Mouse (Mus musculus): Measurements from ENCODE around the gene Plekhj1. TPM values are rescaled to one million over a fixed set of nuclear protein-coding genes. Genes with fewer than 3 reads are reported as not detected.
"Not testable (repeated sequence)": the region's sequence is repeated elsewhere in the genome, so short reads cannot be mapped to it uniquely, and the experiment has no call there.

The Plekhj1 gene
- total RNA-seq (2021) = 10 to 100 TPM; 69.0 to 87.2 TPM
- long read RNA-seq, experiment 1, transcript Plekhj1-201 (6 exons, 1,260 nt) = major isoform, 13 of 36 reads
- long read RNA-seq, experiment 1, partial matches to known transcripts = 5 of 36 reads
- long read RNA-seq, experiment 1, other reads (novel, unspliced or antisense) = 8 of 36 reads
- long read RNA-seq, experiment 2, transcript Plekhj1-206 (5 exons, 1,261 nt) = minor isoform, 10 of 126 reads
- long read RNA-seq, experiment 2, transcript Plekhj1-201 (6 exons, 1,260 nt) = major isoform, 72 of 126 reads
- long read RNA-seq, experiment 2, partial matches to known transcripts = 10 of 126 reads
- long read RNA-seq, experiment 2, other reads (novel, unspliced or antisense) = 29 of 126 reads

DNA sequence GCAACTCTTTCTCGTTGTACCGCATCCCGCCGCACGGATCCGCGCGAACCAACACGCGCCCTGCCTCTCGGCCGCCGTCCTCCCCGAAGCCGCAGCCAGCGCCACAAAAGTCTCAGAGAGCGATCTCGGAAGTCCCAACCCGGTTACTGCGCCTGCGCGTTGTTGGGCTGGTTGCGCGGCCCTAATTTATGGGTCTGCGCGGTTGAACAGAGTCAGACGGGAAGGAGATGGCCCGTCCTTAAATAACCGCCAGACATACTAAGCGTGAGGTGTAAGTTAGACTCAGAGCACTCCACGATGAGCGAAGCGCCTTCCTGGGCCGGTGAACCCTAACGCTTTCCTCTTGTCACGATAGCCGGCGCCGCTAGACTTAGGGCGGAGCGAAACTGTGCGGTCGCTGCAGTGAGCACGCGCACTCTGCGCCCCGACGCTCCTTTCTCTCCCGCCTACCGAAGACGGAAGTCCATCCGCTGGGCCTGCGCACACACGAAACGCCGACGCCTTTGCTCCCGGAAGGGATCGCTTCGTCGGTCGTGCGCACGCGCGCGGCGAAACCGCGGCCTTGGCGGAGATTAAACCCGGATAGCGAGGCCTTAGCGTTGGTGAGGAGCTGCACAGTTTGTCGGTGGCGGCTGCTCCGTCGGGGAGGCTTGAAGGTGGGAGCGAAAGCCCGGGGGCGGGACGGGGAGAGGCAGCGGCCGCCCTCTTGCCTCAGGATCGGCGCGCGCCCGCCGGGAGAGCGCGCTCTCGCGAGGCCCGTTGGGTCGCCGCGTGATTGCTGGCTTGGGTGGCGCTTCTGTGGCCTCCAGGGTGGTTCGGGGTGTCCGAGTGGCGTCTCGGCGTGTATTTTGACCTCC is at the start of gene Plekhj1, which contains the start of gene Sf3a2:
Plekhj1 (minus strand) TSS at position 477 of the 857 bp plus-strand sequence.
Sf3a2 (plus strand) TSS at position 49 of the 857 bp plus-strand sequence.
- DNase-seq (ENCODE audit: low spot score in 2 of 2) = peak; percentile 97

DNA sequence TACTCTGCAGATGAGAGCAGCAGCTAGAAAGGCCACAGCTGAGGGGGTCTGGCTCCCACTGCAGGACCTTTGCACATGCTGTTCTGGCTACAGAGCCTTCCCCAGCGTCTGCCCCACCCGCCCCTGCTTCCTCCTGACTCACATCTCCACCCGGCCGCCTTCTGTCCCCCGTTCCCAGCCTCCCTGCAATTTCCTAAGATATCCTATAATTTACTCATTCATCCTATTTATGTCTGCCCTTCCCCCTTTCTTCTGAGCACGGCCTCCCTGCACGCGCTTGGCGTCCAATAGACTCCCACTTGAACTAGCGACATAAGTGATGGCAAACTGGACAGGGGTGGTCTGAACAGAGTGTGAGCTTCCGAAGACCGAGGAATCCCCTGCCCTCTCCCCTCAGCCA is 47.3 kb upstream of the Plekhj1 start:
- no peak for DNase-seq (ENCODE audit: low spot score in 2 of 2)

DNA sequence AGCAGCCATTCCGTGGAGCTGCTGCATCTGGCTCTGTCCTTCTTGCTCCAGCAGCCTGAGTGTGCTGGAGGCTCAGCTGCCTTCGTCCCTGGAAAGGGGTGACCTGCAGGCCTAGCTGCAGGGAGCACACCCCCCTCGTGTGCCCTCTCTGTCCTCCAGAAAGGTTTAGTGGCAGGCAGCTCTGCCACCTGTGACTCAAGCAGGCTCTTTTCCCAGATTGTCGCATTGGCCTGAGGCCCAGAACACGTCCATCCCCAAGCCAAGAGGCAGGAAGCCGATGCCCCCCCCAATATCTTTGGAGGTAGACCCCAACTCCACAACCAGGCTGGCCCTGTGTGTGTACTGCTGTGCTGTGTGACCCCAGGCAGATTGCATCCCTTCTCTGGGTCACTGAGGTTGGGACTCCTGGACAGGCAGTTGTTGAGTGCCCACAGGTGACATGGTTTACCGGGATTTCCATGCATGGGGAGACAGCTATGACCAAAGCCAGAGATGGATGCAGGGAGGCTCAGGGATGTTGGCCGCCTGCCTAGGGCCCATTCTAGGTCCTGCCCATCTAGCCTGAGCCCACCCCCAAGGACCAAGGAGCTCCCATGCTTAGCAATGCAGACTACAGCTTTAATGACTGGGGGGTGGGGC is 46.7 kb upstream of the Plekhj1 start:
- DNase-seq (ENCODE audit: low spot score in 2 of 2) = no peak

DNA sequence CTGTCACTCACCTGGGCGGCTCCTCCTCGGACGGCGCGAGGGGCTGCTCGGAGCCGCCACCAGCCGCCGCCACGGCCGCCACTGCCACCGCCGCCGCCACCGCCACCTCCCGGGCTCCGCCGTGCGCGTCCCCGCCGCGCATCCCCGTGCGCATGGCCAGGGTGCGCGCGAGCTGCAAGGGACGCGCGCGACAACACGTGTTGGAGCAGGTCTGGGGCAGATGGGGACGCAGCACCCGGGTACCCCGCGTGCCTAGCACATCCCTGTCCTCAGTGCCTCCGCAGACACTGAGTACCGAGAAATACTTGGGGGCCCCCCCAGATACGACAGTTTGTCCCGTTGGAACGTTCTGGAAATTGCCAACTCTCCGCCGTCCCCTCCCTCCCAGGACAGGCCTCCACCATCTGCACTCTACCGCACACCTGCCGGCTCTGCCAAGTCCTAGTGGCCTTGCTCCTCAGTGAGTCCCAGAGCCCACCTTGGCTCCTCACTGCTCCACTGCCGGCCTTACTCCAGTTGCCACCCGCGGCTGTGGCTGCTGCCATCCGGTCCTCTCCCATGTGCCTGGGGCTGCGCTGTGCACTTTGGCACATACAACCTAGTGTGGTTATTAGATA is 45.6 kb upstream of the Plekhj1 start, which contains the start of gene Lingo3:
Lingo3 (minus strand) TSS at position 109 of the 617 bp plus-strand sequence.
- no peak for DNase-seq (ENCODE audit: low spot score in 2 of 2)

DNA sequence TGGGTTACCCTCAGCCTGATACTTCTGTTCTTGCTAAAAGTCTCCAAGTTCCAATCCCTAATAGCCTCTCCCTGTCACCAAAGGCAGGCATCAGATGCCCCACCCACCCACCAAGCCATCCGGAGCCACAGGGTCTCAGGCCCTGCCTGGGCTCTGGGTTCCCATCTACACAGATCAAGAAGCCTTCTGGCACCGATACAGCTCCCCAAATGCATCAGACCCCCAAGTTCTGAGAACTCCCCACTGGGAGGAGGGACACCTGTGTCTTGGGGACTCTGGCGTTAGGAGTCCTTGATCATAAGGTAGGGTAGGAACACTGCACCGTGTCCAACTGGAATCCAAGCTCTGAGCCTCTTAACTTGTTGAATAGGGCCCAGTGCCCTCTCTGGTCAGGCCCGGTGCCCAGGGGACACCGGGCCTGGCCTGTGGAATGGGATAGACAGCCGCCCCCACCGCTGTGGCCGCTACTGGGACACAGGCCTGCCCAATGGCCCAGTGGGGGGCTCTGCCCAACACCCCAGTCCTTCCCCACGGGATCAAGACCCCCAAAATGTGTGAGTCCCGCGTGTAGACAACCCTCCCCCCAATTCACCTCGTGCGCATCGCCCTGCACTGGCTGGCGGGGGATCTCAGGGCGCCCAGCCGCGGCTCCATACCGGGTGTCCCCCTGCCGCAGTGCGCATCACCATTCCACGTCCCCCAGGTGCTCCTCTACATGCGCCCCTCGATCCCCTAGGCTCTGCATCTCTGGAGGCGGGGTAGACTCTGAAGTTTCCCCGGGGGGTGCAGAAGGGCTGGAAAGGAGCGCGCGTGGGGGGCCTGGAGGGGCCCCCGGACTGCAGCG is 44.9 kb upstream of the Plekhj1 start:
- DNase-seq (ENCODE audit: low spot score in 2 of 2) = no peak

DNA sequence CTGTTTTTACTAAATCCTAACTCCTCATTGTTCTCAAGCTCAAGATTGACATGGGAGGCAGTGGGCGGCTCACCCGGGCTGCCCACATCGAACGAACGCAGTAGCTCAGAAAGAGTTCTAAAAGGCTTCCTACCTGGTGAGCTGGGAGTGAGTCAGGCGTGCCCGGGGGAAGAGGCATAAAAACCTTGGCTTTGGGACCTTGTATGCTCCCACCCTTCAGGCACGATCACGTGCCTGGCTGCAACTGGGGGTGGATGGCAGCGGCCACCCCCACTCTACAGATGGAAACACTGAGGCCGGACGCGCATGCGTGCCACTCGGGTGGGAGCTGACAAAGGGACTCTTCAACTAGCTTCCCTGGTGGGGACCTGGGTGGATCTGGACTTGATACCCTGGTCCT is 43.9 kb upstream of the Plekhj1 start:
- no peak for DNase-seq (ENCODE audit: low spot score in 2 of 2)

DNA sequence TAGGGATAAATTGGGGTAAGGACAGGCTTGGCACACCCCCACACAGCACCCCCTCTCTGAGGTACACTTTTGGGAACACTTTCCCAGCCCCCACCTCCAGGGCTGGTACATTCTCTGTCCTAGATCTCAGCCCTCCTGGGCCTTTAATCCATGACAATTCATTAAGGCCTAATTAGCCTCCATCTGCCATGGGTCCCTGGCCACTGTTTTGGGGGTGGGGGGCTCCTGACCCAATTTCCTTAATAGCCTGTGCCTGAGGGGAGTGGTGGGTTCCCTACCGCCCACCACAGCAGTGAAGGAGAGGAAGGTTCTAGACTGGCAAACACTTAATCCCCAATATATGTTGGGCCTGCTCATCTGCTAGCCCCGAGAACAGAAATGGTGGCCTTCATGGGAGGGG is 43.3 kb upstream of the Plekhj1 start:
- DNase-seq (ENCODE audit: low spot score in 2 of 2) = no peak

DNA sequence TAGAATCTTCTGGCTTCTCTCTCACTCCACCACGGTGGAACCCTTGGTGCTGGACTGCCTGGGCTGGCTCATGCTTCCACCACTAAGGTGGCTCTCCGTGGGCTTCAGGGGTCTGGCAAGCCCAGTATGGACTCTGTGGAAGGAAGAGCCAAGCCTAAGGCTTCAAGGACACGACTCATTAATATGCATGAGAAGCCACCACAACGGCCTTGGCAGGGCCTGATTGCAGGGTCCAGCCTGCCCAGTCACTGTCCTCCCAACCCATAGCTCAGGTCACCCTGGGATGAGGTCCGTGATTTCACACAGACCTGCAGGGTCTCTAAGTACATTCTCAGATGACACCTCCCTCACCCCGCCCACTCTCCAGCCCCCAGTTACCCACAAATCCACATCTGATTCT is 41.4 kb upstream of the Plekhj1 start:
- no peak for DNase-seq (ENCODE audit: low spot score in 2 of 2)

DNA sequence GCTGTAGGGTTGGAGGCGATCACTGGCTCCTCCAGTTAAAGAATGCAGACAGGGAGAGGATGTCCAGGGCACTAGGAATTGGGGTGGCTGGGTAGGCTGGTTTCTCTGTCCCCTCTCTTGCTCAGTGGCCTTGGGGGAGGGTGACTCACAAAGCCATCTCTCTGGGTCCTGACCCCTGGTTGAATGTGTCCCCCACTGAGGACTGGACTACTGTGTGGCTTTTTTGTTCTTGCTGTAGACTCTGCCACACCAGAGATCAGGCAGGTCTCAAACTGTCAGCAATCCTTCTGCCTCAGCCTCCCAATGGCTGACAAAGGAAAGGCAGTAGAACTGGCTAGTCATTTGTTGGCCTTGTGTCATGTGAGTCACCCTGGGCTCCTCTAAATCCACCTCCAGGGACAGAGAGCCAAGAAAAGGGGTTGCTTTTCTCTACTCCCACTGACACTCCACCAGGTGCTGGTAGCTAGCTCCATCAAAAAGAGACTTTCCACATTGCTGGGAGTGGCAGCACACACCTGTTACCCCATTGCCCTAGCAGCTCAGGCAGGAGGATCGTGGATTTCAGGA is 40.0 kb upstream of the Plekhj1 start:
- DNase-seq (ENCODE audit: low spot score in 2 of 2) = peak in 1 of 2 experiments; percentile 41

DNA sequence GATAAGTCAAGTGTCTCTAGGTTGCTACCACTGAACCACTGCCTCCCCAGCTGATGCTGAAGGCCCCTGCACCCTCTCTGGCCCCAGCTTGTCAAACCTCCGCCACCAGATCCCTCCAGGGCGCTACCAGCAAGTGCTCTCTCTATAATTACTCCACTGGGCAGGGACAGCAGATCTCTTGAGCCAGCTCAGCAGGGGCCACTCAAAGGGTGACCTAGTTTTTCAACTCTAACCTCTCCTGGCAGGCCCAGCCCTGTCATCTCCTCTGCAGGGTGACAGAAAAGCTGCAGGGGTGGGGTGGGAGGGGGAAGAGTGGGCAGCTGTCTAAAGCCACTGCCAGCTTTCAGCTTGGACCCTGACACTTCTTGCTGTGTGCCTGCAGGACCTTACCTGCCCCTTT is 39.4 kb upstream of the Plekhj1 start:
- no peak for DNase-seq (ENCODE audit: low spot score in 2 of 2)

DNA sequence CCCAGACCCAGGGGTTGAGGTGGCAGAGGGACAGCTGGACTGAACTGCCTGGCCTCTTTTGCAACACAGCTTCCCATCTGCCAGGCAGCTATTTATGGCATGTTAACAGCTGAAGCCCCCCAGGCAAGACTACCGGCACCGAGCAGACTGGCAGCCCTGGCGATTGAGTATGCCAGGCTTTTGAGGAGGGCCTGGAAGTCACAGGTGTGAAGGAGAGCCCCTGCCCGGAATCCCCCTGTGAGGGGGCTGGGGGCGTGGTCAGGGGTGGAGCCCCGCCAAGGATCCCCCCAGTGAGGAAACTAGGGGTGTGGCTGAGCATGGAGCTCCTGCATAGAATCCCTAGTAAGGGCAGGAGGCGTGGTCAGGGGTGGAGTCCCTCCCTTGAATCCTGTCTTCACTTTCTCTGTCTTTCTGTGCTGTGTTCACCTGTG is 38.5 kb upstream of the Plekhj1 start:
- DNase-seq (ENCODE audit: low spot score in 2 of 2) = no peak

DNA sequence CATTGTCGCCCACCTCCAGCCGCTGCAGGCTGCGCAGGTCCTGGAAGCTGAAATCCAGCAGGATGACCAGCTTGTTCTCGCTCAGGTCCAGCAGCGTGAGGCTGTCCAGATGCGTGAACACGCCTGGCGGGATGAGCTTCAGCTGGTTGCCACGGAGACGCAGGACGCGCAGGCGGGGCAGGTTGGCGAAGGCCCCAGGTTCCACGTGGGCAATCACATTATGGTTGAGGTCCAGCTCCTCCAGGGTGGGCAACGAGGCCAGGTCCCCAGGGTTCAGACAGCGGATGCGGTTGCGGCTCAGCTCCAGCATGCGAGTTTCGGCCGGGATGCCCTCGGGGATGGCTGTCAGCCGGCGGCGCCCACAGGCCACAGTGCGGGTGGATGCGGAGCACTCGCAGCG is 37.2 kb upstream of the Plekhj1 start:
- no peak for DNase-seq (ENCODE audit: low spot score in 2 of 2)

DNA sequence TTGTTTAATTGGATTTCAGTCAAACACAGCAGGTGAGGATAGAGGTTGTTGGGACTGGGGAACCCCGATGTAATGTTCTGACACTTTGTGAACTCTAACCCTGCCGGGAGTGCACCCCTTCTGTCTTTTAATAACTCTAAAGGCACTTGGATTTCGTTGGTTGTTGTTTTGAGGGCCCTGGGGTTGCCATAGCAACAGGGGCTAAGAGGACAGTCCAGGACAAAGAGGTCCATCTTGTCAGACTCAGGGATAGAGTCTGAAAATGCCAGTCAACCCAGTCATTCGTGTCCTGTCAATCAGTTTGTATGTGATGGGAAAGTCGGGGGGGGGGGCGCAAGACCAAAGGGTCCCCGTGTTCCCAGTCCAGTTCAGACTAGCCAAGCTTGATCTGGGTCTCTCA is 34.4 kb upstream of the Plekhj1 start:
- no peak for DNase-seq (ENCODE audit: low spot score in 2 of 2)

DNA sequence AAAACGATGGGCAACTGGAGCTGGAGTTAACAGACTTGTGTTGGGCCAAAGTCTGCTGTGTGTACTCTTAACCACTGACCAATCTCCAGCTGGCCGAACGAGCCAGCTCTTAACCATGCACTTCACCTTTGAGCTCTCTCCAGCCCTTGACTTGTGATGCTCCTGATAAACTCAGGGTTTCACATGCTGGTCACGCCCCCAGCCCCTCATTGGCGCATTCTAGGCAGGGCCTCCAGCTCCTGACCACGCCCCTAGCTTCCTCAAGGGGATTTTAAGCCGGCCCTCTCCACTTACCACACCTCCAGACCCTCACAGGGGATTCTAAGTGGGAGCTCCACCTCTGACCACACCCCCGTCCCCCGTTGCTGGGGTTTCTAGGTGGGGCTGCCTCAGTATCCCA is 32.7 kb upstream of the Plekhj1 start:
- no peak for DNase-seq (ENCODE audit: low spot score in 2 of 2)

DNA sequence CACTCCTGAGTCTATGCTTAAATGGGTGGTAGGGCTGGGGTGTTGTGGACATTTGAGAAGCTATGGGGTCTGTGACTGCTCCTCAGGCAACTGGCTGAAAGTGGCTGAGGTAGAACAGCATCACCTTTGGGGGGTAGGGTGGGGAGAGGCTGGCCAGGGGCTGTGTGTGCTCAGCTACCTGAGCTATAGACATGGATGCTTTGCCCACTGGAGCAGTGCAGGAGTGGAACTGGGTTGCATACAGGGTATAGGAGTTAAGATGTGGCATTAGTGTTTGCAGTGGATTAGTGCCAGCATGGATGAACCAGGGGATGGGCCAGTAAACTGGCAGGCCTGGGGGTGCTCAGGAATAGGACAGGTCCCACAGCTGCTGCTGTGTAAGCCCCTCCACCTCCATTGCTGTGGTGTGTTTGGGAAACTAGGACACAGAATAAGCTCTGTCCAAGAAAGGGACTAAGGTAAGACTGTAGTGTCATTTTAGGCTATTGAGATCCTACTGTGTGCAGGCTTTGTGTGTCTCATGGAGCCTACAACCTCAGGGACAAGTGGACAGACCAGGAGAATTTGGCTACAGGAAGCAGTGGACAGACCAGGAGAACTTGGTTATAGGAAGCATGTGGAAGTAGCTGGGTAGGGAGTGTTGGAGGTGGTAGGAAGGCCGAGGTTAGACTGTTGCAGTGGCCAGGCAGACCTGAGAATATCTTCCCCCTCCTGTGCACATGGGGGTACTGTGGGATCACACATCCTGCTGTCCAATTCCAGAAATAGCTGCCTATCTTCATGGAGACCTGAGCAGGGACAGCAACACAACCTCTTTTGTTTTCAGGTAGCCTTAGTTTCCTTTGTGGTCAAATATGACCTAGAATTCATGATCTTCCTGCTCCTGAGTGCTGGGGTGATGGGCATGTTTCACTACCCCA is 31.2 kb upstream of the Plekhj1 start:
- no peak for DNase-seq (ENCODE audit: low spot score in 2 of 2)

DNA sequence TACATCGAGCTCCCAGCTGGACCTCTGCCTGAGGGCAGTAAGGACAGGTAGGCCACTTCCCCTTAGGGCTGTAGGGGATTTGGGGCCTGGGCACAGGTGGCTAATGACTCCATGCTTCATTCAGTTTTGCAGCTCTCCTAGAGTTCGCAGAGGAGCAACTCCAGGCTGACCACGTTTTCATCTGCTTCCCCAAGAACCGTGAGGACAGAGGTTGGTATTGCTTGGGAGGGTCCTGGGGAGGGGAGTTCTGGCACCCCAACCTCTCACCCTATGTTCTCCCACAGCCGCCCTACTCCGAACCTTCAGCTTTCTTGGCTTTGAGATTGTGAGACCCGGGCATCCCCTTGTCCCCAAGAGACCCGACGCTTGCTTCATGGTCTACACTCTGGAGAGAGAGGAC is 30.2 kb upstream of the Plekhj1 start:
- DNase-seq (ENCODE audit: low spot score in 2 of 2) = not testable (repeated sequence)

DNA sequence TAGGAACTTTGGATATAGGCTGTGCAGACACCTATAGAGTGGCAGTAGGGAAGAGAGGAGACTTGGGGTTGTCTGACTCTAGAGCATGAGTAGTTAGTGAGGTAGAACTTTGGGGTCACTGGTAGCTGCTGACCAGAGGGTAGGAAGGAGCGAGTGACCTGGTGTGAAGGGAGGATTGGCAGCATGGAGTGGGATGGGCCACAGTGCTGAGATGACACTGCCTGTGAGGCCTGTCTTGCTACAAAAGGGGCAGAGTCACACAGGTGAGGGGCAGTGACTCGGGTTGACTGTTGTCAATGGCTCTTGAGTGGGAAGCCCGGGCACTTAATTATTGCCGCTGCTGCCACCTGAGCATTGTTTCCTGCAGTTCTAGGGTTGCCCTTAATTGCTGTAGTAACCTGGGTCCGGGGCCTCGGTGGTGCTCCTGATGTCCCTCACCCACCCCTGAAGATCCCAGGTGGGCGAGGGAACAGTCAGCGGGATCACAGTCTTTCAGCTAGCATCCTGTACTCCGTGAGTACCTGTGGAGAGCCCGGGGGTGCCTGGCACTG is 29.5 kb upstream of the Plekhj1 start:
- no peak for DNase-seq (ENCODE audit: low spot score in 2 of 2)

DNA sequence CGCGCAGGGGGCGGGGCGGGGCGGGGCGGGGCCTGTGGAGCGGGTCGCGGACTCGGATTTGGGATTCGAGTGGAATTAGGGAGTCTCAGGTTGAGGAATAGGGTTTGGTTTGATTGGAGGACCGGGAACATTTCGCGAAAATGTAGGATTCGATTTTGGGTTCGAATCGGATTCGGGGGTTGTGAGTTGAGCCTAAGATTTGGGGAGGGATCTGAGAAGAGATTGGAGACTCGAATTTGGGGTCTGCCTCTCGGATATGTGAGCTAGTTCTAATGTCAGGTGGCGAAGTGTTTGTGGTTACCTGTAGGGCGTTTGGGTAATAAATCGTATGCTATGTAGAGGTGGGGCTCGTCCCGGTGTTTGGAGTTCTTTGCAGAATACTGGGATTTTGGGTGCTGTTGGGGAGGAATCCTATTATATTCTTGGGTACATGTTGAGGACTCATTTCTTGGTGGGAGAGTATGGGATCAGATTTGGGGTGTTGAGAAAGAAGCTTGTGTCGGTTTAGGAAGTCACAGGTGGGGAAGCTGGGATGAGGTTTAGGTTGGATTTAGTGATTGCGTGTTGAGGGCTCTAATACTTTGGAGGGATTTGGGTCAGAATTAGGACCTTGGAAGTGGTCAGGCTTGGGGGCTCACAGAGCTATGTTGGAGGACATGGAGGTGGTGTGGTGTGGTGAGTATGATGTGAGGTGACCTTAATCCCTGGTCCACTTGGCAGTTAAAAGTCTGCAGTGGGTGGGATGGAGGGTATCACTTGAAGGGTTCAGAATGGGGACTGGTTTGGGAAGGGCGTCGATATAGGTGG is 28.8 kb upstream of the Plekhj1 start:
- no peak for DNase-seq (ENCODE audit: low spot score in 2 of 2)
